Mouse (Mus musculus) hindbrain, postnatal 0 days (tissue): ENCODE measurements around the gene Rasd2. TPM values are rescaled to one million over a fixed set of nuclear protein-coding genes. Genes with fewer than 3 reads are reported as not detected.
A peak's percentile ranks its signal among the peaks of the same experiment; 100 is the strongest.

Experiments used
- ATAC-seq: fragments of 200-750 bp; cut with Nextera tagmentation; 2 replicates; pipeline ENCODE4 v1.8.0; 2017; ENCODE audit warnings: mild to moderate bottlenecking, moderate TSS enrichment, moderate library complexity
- DNase-seq: peaks from one replicate; pipeline ENCODE4 v3.0.0-alpha.2; 2015; ENCODE audit warnings: low spot score
- H3K27ac ChIP-seq: fragments of 300-500 bp; sonication (generic); 2 replicates; pipeline ENCODE4 v1.5.1; 2014; ENCODE audit warnings: mild to moderate bottlenecking
- H3K27me3 ChIP-seq: fragments of 300-500 bp; sonication (generic); 2 replicates; pipeline ENCODE4 v1.6.1; 2014; ENCODE audit warnings: low read length, mixed read lengths; ENCODE audit not compliant: insufficient read depth
- H3K36me3 ChIP-seq: fragments of 300-500 bp; sonication (generic); 2 replicates; pipeline ENCODE4 v1.6.1; 2014; ENCODE audit warnings: low read length, mixed read lengths; ENCODE audit not compliant: insufficient read depth
- H3K4me1 ChIP-seq: fragments of 300-500 bp; sonication (generic); 2 replicates; pipeline ENCODE4 v1.6.1; 2014; ENCODE audit warnings: antibody characterized with exemption, low read length, mixed read lengths; ENCODE audit not compliant: insufficient read depth
- H3K4me2 ChIP-seq: fragments of 300-500 bp; sonication (generic); 2 replicates; pipeline ENCODE4 v1.6.1; 2014; ENCODE audit warnings: low read depth, mild to moderate bottlenecking, low read length, moderate library complexity, mixed read lengths
- H3K4me3 ChIP-seq: fragments of 300-500 bp; sonication (generic); 2 replicates; pipeline ENCODE4 v1.5.1; 2014; ENCODE audit warnings: low read length
- H3K9ac ChIP-seq: fragments of 300-500 bp; sonication (generic); replicated peaks from 2 replicates; pipeline ENCODE4 v1.6.1; 2014; ENCODE audit warnings: mild to moderate bottlenecking, low read length, moderate library complexity, mixed read lengths
- H3K9me3 ChIP-seq: fragments of 300-500 bp; sonication (generic); 2 replicates; pipeline ENCODE4 v1.6.1; 2016; ENCODE audit warnings: low read length, mixed read lengths
- CTCF ChIP-seq: IDR thresholded peaks from 2 replicates; pipeline ENCODE4 v1.5.1; 2016; ENCODE audit warnings: antibody characterized with exemption, control low read depth, low read depth
- WGBS: fragments of 180-500 bp; shearing (Covaris S2); extraction: QIAGEN DNeasy Blood & Tissue Kit; methylation state at CpG from one replicate; pipeline ENCODE4 v1.1.7; 2014; 5-methylcytosine and 5-hydroxymethylcytosine counted together
- polyA plus RNA-seq: library from polyadenylated mRNA; unstranded; fragments of >200 nt; fragmentation: Nextera tagmentation; extraction: Ambion mirVana; gene quantifications from 2 replicates; pipeline ENCODE4 v1.2.1, GENCODE M21; 2015
- total RNA-seq: library from RNA; depleted of rRNA; stranded (reverse); fragments of >200 nt; gene quantifications from 2 replicates; pipeline ENCODE4 v1.2.3, GENCODE M21; 2014

Gene Rasd2
- total and polyA plus RNA-seq, 2 experiments from 2014 or later: 3.6 to 9.5 TPM

DNA sequence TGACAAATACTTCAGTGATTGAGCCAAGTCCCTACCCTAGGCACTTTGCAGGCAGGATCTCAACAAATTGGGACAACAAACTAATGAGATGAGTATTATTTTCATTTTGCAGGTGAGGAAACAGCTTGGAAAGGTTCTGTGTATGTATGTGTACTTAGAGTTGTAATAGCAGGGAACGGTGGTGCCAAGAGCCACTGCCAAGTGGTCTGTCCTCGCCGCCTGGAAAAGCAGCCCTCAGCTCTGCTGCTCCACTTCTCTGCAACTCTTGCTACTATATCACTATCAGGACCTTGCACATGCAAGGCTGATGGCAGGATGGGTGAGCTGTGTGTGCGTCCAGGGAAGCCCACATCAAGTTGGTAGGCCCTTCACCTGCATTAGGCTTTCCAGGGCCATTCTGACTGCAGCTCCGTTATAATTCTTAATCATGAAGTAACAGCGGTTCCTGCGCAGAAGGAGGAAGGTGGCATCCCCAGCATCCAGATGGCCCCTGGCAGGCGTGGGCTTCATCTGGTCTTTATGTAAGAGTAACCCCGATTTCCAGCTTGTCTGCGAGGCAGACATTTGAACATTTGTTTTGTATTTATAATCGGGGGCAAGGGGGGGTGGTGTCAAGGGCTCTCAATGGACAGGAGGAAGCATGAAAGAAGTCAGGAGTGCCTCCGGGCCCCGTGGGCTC lies 9.4 kb upstream of the Rasd2 start:
- no peaks in the 10 kb centered on the region for H3K9me3 ChIP-seq
- H3K27me3 ChIP-seq: no peaks in the 10 kb centered on the region
- no peak overlapping the region for H3K9ac ChIP-seq
- no peak overlapping the region for H3K4me3 ChIP-seq
- no peaks in the 10 kb centered on the region for H3K36me3 ChIP-seq
- H3K4me1 ChIP-seq: peaks cover 2% of the 10 kb centered on the region
- ATAC-seq (no peak), DNase-seq (no peak)
- no peak overlapping the region for H3K27ac ChIP-seq
- WGBS: 79% methylated on average over 13 of the region's 13 CpGs
- H3K4me2 ChIP-seq: no peak overlapping the region
- TF ChIP-seq CTCF: no peak

DNA sequence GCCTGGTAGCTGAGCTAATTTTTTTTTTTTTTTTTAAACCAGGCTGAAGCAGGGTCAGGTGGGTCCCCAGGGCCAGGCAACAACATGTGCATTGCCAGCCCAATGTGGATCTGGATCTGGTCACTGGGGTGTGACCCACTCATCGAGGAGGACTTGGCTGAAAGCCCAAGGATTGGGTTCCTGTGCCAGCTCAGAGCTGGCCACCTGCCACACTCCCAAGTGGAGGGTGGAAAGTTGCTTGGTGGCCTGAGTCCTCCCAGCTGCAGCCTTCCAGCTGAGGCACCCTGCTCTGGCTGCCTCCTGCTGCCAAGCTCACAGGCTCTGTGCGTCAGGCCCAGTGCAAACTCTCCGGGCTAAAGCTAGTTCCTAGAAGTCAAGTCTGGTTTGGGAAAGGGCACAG lies 2.3 kb upstream of the Rasd2 start:
- H3K9ac ChIP-seq: no peak overlapping the region
- H3K4me1 ChIP-seq: peaks cover 13% of the 10 kb centered on the region
- no peak overlapping the region for H3K4me3 ChIP-seq
- ATAC-seq: no peak
- peaks cover 23% of the 10 kb centered on the region; the same call in 1 of the 2 replicates for H3K27me3 ChIP-seq
- no peak overlapping the region for H3K27ac ChIP-seq
- WGBS: 28% methylated on average over 3 of the region's 3 CpGs
- peak; percentile 57 for DNase-seq
- H3K36me3 ChIP-seq: no peaks in the 10 kb centered on the region
- TF ChIP-seq CTCF: no peak
- H3K9me3 ChIP-seq: no peaks in the 10 kb centered on the region
- H3K4me2 ChIP-seq: no peak overlapping the region

DNA sequence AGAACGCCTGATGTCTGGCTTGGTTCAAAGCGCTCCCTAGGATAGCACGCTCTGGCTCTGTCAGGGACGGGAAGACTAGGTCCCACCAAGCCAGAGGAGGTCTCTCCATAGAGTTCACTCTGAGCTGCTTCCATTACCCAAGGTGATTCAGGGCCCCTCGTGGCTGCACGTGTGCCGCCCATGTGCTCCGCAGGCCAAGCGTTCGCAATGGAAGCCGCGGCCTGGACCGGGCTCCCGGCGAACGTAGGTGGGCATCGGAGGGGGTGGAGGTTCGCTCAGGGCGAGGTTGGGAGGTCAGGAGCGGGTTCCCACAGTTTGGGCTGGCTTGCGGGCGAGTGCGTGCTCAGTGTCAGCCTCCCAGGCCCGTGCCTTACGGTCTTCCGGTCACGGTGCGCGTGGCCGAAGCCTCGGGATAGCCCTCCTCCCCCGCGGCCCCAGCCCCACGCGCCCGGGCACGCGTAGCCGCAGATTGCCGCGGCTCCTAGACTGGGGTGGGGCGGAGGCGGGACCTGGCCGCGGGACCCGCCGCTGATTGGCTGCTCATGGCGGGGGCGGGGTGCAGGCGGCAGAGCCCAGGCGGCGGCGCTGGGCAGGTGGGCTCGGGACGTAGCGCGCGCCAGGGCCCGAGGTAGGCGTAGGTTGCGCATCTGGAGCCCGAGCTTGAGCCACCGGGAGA lies 975 bp upstream of the Rasd2 start:
- peak overlapping the region; percentile 90 for H3K4me2 ChIP-seq
- H3K27ac ChIP-seq: no peak overlapping the region
- ATAC-seq (peak; percentile 92), DNase-seq (peak; percentile 82)
- TF ChIP-seq CTCF: no peak
- WGBS: 2% methylated on average over 60 of the region's 63 CpGs
- peak overlapping the region; percentile 56 for H3K4me3 ChIP-seq
- no peaks in the 10 kb centered on the region for H3K36me3 ChIP-seq
- peaks cover 23% of the 10 kb centered on the region; the same call in 1 of the 2 replicates for H3K27me3 ChIP-seq
- peak overlapping the region; percentile 43; the same call in 1 of the 2 replicates for H3K9ac ChIP-seq
- H3K4me1 ChIP-seq: peaks cover 13% of the 10 kb centered on the region
- H3K9me3 ChIP-seq: no peaks in the 10 kb centered on the region

DNA sequence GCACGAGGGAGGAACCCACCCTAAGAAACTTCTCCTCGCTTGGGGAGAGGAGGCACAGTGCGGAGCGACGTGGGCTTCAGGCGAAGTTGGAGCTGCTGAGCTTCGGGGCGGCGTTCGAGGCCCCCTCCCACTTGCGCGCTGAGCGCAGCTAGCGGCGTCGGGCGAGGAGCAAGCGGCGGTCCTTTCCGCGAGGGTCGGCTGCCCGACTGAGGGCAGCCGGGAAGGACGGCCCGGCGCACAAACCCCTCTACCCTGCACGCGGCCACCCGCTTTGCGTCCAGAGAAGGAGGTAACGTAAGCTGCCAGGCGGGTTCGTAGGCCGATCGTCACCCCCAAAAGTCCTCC lies 465 bp upstream of the Rasd2 start:
- Histone ChIP-seq H3K4me2 (peak overlapping the region; percentile 90), H3K9ac (peak overlapping the region; percentile 43), H3K27me3 (peaks cover 23% of the 10 kb centered on the region; the same call in 1 of the 2 replicates), H3K36me3 (no peaks in the 10 kb centered on the region), H3K9me3 (no peaks in the 10 kb centered on the region), H3K4me3 (peak overlapping the region; percentile 56), H3K4me1 (peaks cover 13% of the 10 kb centered on the region), H3K27ac (no peak overlapping the region)
- 0% methylated on average over 33 of the region's 36 CpGs for WGBS
- peak; percentile 65 for ATAC-seq
- DNase-seq: no peak
- no peak for TF ChIP-seq CTCF

DNA sequence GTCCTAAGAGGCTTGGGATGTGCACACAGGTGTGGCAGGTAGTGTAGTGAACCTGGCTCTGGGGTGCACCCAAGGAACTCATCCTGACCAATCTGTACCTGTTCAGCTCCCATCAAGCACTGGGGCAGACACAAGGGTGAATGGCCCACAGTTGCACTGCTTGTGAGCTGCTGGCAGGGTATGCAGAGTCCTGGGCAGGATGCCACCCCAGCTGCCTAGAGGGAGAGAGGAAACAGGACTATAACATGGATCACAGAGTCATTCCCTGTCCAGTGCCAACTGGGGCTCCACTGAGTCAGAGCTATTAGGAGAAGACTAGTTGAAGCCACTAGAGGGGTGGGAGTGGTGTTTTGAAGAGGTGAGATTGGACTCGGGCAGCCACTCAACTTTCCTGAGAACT lies 1.3 kb downstream of the Rasd2 start:
- Histone ChIP-seq H3K4me3 (no peak overlapping the region), H3K9ac (no peak overlapping the region), H3K36me3 (no peaks in the 10 kb centered on the region), H3K9me3 (no peaks in the 10 kb centered on the region), H3K27me3 (peaks cover 23% of the 10 kb centered on the region; the same call in 1 of the 2 replicates), H3K4me2 (no peak overlapping the region), H3K27ac (no peak overlapping the region), H3K4me1 (peaks cover 13% of the 10 kb centered on the region)
- 52% methylated on average over 1 of the region's 1 CpGs for WGBS
- ATAC-seq (no peak), DNase-seq (peak; percentile 49)
- TF ChIP-seq CTCF: no peak

DNA sequence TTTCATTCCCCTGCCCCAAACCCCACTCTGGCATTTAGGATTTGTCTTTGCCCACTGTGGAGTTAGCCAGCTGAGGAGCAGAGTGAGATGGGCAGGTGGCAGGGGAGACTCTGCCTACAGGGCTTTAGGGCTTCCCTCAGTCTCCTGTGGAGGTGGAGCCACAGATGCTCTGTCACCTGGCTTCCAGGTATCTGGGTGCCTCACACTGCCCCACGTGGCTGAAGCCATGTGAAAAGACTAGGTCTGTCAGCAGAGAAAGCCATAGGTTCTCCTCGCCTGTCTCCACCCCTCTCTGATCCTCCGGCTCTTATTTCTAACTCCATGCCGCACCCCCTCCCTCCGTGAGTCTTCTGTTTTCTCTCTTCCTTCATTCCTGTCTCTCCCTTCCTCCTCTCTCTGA lies 2.2 kb downstream of the Rasd2 start:
- H3K9ac ChIP-seq: no peak overlapping the region
- no peak overlapping the region for H3K27ac ChIP-seq
- H3K4me2 ChIP-seq: no peak overlapping the region
- H3K4me3 ChIP-seq: no peak overlapping the region
- ATAC-seq: no peak
- 23% methylated on average over 5 of the region's 5 CpGs for WGBS
- peaks cover 13% of the 10 kb centered on the region for H3K4me1 ChIP-seq
- peaks cover 23% of the 10 kb centered on the region; the same call in 1 of the 2 replicates for H3K27me3 ChIP-seq
- no peaks in the 10 kb centered on the region for H3K9me3 ChIP-seq
- no peaks in the 10 kb centered on the region for H3K36me3 ChIP-seq
- no peak for TF ChIP-seq CTCF
- DNase-seq: no peak

DNA sequence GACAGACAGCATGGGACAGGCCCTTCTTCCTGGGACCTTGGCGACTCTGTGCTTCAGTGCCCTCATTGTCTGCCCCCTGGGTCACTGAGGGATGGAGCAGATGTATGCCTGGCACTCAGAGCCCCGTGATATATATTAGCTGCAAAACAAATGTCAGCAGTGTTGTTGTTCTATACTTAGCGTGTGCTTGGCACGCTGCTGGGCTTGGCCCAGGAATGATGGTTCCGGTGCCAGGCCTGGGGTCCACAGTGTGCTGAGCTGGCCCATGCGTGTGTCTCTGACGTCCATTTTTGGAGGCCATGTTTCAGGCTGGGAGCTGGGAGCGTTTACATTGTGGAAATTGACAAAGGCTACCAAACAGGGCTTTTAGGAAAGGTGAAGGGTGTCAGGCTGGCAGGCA lies 3.1 kb downstream of the Rasd2 start:
- Histone ChIP-seq H3K4me2 (no peak overlapping the region), H3K4me1 (peaks cover 9% of the 10 kb centered on the region), H3K9me3 (no peaks in the 10 kb centered on the region), H3K9ac (no peak overlapping the region), H3K27me3 (peaks cover 23% of the 10 kb centered on the region; the same call in 1 of the 2 replicates), H3K4me3 (no peak overlapping the region), H3K27ac (no peak overlapping the region), H3K36me3 (no peaks in the 10 kb centered on the region)
- TF ChIP-seq CTCF: no peak
- ATAC-seq (no peak), DNase-seq (no peak)
- WGBS: 64% methylated on average over 8 of the region's 8 CpGs
